Mouse (Mus musculus) heart, postnatal 14 days (tissue): ENCODE measurements at regions not wholly inside any gene's neighbourhood (a gene's known extent, or its start where the extent isn't known, plus 50 kb on each side); places are given as distances from the start of the nearest gene placed in this dataset.

Source experiments
- DNase-seq, 2 experiments: peaks; one replicate each; pipeline ENCODE4 v3.0.0; 2021 to 2022
- intact Hi-C: fragments of 180-260 bp; cut with DNase I; formaldehyde crosslinking; loops from one replicate; pipeline ENCODE4 v1.15.1; 2025

- DNase-seq = no peak
- intact Hi-C loops = no loop called here
Measured at GRCm38 (mm10) chr10:67739199-67739598, 173.3 kb downstream of the Zfp365 start.

DNA sequence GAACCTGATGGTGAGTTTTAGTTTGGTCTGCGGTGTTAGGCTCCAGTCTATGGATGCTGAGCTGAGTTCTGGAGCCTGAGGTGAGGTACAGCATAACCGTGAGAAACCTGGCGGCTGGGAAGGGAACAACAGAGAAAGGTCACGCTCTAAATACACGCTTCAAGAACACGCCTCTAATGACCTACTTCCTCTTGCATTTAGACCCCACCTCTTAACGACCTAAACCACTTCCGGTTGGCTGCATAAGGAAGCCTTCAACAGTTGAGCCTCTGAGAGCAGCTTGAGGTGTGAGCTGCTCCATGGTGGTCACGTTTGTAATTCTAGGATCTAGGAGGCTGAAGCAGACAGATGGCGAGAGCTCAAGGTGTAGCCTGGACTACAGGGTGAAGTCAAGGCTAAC lies 175.8 kb downstream of the Zfp365 start:
- no peak for DNase-seq
- intact Hi-C loops = no loop called here

GRCm38 (mm10) chr10:67731577-67731976 lies 180.9 kb downstream of the Zfp365 start:
- intact Hi-C loops = no loop called here
- no peak for DNase-seq

DNA sequence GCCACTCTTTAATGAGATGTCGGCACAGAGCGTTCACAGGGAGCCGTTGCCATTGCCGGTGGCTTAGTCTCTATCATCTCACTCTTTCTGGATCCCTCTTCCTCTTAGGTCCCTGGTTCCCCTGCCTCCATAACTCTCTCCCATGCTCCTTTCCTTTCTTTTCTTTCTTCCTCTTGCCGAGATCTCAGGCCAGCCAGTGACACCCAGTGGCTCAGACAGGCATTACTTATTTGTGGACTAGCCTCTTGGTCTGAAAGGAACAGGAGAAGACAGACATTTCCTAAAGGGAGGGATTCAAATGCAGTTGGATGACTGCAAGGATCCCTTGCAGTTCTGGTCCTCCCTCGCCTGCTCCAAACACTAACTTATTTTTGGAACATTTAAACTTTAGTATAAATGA lies 180.5 kb upstream of the Ado start:
- intact Hi-C loops = loop anchor here (2.0 to 5.0 kb wide), 4 partner anchors 38 to 412 kb away; no protein-coding TSS in a partner anchor
- peak; percentile 62 to 74 for DNase-seq

- no peak for DNase-seq
- intact Hi-C loops = loop anchor here (5.0 kb wide), 2 partner anchors 40 to 130 kb away; no protein-coding TSS in a partner anchor
Measured at GRCm38 (mm10) chr10:67727580-67727979, 178.8 kb upstream of the Ado start.

- DNase-seq = no peak
- intact Hi-C loops = loop anchor here (5.0 kb wide), 2 partner anchors 41 to 131 kb away; no protein-coding TSS in a partner anchor
Measured at GRCm38 (mm10) chr10:67726796-67727195, 178.0 kb upstream of the Ado start.

DNA sequence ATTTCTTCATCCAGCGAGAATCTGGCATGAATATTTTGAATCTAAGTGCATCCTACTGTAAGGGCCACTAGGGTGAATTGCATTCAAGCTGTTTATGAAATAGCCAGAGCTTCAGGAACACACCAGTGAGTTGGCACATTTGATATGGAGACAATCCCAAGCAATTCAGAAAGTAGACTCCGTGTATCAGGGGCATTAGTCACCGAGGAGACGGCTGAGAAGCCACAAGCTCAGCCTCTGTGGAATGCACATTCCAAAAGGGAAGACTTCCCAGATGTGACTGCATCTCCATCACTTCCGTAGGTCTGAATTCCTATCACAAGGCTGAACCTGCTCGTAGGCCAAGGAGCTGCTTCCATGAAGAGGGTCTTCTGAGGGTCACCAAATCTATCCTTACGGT lies 177.6 kb upstream of the Ado start:
- intact Hi-C loops = loop anchor here (5.0 kb wide), 2 partner anchors 41 to 131 kb away; no protein-coding TSS in a partner anchor
- DNase-seq = no peak

DNA sequence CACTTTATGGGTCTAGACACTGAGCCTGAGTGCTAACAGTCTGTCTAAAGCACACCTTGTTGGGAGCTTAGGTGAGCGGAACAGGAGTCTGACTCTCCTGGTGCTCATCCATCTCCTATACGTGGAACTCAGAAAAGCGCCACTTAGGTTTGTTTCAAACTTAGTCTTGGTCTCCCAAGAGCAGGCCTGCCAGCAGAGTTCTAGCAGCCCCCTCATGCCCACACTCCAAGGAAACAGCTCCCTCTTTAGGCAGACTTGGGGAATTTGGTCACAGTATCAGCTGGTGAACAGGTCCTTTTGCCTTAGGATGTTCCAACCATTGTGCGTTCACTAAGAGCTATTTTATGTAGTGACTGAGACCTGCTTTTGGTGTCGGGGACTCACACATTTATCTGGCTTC lies 173.0 kb upstream of the Ado start:
- peak; percentile 15 to 44 for DNase-seq
- intact Hi-C loops = no loop called here

DNA sequence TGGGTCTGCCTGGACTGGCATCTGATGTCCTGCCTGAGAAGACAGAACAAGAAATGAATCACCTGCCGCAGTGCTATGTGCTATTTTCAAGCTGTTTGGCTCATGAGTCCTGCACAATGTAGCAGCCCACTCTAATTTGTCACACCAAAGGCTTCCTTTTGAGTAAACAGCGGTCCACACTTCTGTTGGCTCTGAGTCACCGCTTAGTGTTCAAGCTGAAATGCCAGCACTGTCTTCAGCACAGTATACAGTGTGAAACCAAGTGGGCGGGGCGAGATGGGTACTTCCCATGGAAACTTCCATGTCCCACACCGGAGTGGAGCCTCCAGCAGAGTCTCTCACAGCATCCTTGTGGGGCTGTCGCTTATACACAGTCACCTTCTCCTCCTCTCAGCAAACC lies 168.8 kb upstream of the Ado start:
- no peak for DNase-seq

DNA sequence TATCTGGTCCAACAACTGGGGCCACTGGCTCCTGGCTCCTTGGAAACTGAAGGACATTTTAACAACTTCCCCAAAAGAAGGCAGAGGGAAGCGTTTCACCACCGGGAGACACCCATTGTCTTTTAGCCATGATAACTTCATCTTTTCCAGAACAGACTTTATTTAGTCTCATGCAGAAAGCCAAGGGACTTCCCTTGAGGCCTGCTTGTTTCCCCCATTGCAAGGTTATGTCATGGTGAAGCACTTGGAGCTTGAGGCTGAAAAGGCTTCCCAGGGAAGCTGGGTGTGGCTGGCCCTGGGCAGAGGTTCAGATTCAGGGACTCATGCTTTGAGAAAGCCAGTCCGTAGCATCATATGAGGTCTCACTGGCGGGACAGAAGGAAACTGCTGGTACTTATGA lies 166.3 kb upstream of the Ado start:
- intact Hi-C loops = no loop called here
- DNase-seq = peak; percentile 34 to 43

More for the DNA sequence above, 168.8 kb upstream of the Ado start:
- intact Hi-C loops = no loop called here

DNA sequence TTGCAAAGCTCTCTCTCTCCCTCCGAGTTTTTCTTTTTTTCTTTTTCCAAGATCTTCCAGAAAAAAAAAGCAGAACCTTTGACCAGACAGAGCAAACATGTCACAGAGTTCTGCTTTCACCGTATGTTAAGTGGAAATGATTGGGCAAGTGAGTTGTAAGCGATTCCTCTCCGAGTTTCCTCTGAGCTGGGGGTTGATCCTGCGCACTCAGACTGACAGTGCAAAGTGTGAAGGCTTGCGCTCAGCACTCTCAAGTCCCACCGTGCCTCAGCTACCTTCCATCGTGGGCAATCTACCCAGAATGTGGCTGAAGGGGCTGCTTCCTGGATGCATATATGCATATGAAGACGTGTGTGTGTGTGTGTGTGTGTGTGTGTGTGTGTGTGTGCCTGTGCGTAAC lies 164.3 kb upstream of the Ado start:
- intact Hi-C loops = no loop called here
- DNase-seq = no peak

DNA sequence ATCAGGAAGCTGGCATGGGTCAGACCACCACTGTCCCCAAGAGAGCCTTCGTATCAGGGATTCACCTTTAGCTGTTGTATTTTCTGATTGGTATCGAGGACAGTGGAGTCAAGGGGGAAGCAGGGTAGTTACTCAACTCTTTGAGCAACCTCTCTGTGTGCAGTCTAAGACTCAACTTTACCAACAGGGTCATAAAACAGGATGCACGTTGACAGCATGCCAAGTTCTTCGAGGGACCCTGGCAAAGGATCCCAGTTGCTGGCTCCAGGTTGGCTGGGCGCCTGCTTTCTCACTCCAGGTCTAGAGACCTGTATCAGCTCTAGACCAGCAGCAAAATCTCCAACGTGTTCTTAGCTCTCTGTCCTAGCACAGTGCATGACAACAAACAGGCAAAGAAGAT lies 163.9 kb upstream of the Ado start:
- intact Hi-C loops = no loop called here
- peak; percentile 23 to 37 for DNase-seq

DNA sequence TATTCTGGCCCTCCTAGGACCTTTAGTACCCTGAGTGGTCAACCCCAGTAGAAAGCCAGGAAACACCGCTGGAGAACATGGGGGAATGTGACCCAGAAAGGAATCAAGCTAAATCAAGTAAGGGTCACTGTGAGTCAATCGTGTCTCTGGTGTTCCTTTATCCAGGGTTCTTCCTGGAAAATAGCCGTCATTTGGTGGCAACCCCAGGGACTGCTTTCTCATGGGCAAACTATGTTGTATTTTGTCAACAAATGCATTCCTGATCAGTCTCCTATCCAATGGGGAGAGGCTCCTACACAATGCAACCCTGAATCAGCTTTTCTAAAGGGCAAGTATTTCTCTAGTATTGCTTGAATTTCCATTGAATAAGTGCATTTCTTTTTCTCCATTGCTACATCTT lies 163.2 kb upstream of the Ado start:
- intact Hi-C loops = no loop called here
- DNase-seq = no peak

DNA sequence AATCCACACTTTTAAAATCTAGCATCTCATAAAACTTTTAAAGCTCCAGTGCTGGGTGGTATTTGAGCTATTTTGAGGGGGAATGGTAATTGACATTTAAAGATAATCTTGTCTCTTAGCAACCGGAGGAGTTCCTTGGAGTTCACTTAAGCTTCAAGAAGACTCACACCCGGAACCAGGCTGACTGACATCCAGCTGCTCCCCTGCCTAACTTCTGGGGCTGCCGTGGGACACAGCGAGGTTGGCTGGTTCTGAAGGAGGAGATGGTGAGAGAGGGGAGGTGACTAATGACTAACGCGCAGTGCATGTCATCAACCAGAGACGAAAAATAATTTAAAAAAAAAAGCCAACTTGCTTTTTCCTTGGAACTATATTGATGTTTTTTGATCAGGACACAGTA lies 157.7 kb upstream of the Ado start:
- DNase-seq = no peak
- intact Hi-C loops = no loop called here

DNA sequence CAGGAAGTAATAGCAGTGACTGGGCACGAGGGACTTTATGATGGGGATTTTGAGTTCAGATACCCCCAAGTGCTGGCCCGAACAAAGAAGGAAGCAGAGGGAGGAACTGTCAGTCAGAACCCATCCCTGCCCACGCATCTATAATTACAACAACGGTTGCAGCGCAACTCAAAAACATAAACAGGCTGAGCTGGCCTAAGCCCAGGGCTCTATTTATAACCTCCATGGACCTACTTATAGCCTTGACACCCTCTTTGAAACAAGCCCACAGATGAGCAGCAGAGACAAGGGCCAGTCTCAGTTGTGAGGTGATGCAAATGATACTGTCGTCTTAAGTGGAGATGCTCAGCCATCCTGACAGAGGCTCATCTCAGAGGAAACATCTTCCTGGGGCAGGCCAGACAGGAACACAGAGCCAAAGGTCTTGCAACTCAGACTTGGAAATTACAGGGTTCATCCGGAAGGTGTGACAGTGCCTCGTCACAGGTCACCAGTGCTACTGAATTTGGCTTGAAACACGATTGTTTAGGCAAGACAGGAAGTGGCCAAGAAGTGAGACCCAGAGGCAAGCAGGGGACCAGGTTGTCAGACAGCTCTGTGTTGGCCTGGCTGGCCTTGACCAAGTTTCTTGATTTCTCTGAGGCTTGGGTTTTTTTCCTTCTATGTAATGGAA lies 154.2 kb upstream of the Ado start:
- intact Hi-C loops = no loop called here
- DNase-seq = peak; percentile 41 to 67

DNA sequence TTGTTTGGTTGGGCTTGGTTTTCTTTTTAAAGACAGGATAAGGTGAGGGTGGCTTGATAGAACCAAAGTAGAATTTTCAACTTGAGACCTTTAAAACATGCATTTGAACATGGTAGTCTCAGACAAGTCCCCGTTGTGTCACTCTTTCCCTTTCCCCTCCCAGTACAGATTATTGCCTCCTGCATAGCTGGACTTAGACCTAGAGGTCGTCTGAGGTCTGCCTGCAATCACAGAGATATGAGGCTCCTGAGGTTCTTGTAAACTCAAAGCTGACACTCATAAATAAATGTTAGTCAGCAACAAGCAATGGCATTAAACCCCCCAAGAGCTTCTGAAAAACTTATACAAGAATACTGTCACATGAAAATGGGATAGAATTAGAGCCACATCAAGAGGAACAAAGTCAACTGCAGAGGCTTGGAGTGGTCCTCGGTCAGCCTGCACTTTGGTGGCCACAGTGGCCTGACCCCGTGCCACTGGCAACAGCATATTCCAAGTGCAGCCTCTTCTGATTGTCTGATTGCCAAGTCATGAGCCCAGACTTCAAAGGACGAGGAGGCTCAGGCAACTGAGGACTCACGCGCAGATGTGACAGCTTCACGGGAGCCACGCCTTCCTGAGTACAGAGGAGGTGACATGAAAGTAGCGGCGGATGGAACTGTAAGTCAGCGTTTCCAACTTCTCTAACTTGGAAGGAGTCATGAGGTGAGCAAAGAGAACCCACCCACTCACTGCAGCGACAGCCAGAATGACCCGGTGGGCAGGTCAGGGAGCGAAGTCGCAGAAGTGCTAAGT lies 148.8 kb upstream of the Ado start:
- DNase-seq = no peak
- intact Hi-C loops = no loop called here

- intact Hi-C loops = no loop called here
- no peak for DNase-seq
Measured at GRCm38 (mm10) chr10:67695891-67696853, 147.4 kb upstream of the Ado start.

GRCm38 (mm10) chr10:67694751-67695150 lies 146.0 kb upstream of the Ado start:
- intact Hi-C loops = no loop called here
- DNase-seq = no peak

DNA sequence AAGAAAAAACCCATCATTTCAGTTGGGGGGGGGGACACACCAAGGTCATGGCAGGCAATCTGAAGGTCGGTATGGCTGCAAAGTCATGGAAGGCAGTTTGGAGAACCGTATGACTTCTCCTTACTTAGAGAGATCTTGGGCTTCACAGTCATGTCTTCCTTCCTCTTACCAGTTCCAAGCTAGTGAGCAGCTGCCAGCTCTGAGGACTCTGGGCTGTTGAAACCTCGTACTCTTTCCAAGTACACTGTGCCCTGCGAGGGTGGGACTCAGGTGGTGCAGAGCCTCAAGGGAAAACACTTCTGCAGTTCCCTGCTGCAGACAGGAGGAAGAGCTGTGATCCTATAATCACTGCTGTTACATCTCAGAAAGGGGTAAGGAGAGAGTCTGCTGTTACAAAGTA lies 144.8 kb upstream of the Ado start:
- intact Hi-C loops = no loop called here
- no peak for DNase-seq

- intact Hi-C loops = no loop called here
- no peak for DNase-seq
Measured at GRCm38 (mm10) chr10:67689944-67690670, 141.4 kb upstream of the Ado start.
